Mouse (Mus musculus): ENCODE measurements at regions not wholly inside any gene's neighbourhood (a gene's known extent, or its start where the extent isn't known, plus 50 kb on each side); places are given as distances from the start of the nearest gene placed in this dataset.
A peak's percentile ranks its signal among the peaks of the same experiment; 100 is the strongest.

DNA sequence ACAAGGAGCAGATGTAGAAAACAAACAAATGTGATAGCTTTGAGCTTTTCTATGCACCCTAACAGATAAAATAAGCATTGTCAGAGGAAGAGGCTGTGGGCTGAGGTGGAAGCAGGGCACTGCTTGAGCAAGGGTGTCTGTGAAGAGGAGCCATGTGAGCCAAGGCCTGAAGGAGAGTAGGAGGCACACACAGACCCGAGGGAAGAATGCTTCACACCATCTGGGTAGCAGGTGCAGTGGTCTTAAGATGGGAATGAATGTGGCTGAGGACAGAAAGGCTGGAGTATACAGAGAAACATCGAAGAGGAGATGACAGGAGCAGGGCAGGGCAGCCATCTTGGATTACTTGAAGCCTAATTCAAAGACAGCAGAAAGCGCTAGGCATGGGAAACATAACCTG, 123.5 kb downstream of the Zbtb18 start:
- intact Hi-C loops (cut with DNase I) = no loop called here

DNA sequence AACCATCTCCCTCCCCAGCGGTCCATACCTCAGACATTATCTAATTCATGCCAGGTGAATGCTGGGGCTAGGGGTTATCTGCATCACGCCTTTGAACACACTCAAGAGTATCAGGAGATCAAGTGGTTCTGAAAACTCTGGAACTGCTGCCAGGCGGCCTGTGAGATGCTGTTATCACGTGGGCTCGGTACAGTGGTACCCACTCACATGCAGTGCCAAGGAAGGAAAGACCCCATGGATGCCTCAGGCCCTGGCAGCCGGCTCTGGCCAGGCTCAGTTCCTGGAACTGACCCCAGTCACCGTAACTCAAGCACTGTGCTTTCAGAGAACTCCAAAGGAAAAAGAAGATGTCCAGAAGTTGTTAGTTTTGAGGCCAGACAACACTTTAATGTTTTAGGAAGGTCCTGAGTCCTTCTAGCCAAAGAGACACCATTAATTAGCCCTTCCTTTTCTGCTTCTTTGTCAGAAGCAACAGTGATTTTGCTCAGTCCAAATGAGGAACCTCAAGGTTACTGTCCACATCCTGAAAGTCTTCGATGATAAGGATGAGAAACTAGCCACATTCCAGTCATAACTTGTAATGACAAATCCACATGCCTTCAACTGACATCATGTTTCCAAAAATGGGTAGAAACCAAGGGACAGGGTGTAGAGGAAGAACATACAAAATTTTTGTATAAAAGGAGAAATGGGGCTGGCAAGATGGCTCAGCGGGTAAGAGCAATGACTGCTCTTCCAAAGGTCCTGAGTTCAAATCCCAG, 126.1 kb downstream of the Zbtb18 start:
- intact Hi-C loops (cut with DNase I) = no loop called here
- no peak for DNase-seq

More for the DNA sequence above, 123.5 kb downstream of the Zbtb18 start:
- DNase-seq = no peak

DNA sequence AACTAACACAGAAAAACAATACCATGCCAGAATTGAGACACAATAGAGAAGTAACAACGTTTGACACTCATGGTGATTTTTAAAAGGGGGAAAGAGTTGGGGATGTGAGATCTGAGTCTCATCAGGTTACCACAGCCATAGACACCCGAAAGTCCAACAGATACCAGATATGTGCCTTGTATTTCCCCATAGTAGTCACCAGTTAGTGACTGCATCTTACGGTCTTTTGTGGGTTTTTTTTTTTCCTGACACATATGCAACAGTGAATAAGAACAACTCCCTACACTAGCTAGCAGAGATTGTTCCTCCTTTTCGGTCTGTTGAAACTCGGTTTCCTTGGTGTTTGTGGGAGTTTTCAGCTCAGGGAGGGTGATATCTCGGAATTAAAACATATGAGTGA, 127.4 kb downstream of the Zbtb18 start:
- intact Hi-C loops (cut with DNase I) = no loop called here
- DNase-seq = no peak

DNA sequence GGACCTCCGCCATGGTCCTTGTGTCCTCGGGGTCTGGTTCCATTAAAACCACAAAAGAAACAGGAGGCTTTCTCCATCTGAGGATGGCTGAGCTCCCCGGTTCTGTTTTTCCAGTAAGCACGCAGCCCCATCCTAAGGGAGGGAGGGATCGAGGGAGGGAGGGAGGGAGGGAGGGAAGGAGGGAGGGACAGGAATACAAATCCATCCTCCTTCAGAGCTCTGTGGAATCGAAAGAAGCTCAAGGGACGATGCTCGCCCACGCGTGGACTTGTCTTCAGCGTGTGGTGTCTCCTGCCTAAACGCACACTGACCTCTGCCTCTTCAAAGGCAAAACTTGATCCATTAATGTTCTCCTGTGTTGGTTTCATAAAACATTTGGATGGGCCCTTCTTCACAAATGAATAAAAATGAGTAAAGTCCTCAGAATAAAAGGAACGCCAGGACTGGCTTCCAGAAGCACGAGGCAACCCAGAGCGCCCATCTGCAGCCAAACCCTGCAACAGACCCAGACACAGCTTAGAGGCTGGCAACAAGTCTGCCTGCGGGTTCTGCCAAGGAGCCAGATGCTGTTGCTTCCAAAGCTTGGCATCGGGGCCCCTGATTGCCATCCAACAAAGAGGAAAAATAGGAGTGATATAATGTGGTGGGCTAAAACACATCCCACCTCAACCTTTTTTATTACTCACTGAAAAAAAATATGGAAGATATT, 131.0 kb downstream of the Zbtb18 start:
- peak in 1 of 2 experiments; percentile 16 for DNase-seq
- intact Hi-C loops (cut with DNase I) = no loop called here

DNA sequence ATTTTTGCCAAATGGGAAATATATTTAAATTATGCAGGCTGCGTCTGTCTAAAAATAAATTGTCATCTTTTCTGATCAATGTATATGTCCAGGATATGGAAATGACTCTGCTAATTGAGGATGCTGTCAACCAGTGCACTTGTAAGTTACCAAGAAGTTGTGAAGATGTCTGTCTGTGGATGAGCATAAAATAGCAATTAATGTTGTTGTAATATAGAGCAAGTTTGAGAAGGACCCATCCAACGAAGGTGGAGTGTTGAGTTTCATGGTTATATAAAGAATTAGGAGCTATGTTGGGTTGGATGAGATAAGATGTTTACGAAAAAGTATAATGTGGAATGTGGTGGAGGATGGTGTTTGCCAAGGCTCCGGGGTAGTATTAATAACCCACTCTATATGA, 131.6 kb downstream of the Zbtb18 start:
- intact Hi-C loops (cut with DNase I) = no loop called here

DNA sequence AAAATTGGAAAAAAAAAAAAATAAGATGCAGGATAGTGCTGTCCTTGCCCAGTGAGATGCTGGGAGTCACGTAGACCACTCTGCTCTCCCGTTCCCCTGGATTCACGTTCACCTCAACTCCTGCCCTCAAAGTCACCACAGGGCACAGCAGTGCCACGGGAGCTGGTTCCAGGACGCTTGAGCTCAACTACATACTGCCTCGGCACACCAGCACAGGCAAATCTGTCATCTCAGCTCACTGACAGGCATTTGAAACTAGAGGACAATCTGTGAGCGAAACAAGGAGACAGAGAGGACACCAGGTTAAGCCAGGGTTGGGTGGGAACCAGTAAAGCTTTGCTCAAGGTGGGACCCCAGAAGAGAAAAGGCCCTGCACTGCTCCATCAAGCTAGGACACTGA, 132.2 kb downstream of the Zbtb18 start:
- no peak for DNase-seq
- intact Hi-C loops (cut with DNase I) = no loop called here

More for the DNA sequence above, 131.6 kb downstream of the Zbtb18 start:
- DNase-seq = no peak

DNA sequence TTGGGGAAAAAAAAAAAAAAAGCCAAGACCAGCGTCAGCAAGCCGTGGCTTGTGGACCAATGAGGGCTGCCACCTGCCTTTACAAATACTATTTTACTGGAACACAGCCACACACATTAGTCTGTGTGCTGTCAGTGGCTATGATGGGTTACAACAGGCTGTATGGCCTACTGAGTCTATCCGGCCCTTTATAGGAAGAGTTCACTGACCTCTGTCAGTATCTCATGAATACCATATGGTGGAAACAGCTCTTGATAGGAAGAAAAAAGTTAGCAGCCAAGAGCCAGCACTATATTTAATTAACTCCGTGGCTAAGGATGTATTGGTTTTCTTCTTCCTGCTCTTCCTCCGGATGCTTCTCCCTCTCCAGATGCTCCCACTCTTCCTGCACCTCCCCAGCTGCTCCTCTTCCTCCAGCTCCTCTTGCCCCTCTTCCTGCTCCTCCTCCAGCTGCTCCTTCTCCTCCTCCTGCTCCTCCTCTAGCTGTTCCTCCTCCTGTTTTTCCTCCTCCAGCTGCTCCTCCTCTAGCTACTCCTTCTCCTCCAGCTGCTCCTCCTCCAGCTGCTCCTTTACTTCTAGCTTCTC, 142.2 kb downstream of the Zbtb18 start:
- intact Hi-C loops (cut with DNase I) = no loop called here
- DNase-seq = no peak

DNA sequence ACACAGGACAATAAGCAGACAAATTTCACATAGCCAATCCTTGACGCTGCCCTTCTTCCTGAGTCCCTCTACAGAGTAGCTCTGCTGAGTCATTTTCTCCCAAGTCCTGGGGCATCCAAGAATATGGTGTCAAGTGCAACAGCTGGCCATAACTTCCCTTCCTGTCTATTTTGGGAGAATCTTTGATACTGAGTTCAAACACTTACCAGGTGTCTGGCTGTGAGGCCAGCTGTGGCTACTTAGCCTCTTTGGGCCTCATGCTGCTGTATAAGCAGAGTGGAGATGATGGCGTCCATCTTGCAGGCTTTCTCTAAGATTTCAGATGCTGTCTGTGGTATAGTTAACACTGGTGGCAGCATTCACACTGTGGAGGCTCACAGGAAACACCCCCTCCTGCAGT, 143.2 kb downstream of the Zbtb18 start:
- no peak for DNase-seq
- intact Hi-C loops (cut with DNase I) = no loop called here

DNA sequence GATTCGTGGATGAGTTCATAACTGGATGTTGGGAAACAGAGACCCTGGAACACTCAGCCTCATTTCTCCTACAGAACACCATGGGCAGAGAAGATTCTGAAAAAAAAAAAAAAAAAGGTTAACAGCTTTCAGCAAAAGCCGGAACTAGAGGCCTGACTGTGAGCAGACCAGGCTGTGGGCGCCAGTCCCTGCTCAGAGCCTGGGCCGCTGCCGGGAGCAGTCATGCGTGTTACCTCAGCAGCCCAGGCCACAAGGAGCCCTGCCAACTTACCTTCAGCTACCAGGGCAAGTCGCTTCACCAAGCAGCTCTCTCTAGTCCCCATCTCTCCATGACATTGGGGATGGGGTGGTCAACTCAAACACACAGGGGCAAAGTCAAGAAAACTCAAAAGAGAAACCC, 140.6 kb upstream of the 1700016C15Rik start:
- DNase-seq = no peak
- intact Hi-C loops (cut with DNase I) = no loop called here

DNA sequence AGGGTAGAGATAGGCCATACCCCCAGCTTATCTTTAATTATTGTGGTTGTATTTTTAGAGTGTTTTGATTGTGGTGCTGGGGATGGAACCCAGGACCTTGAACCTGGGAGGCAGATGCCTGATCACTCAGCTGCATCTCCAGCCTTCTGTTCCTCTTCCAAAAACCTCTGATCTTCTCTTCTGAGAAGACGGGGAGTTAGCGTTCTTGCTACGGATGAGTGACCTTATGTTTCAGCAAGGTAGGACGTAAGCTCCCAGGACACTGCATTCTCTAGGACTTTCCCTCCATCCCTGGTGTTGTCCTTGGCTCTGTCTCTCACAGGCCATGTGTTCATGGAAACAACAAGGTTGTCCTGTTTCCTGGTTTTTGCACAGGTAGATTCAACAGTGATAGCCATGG, 140.0 kb upstream of the 1700016C15Rik start:
- intact Hi-C loops (cut with DNase I) = no loop called here
- no peak for DNase-seq

DNA sequence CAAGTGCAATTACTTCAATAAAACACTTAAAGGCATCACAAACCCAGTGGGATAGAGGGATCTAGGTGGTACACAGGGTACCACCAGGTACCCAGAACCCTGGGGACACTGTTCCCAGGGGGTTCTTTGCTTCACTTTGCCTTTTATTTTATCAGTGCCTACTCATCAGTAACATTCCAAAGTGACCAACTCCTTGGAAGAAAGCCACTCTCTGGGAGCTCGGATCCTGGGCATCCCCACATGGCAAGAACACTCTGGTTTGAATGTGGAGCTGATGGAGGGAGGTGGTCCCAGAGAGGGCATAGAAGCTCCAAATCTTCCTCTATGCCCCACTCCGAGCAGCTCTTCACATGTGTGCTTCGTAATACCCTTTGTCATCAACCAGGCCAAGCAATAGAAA, 137.9 kb upstream of the 1700016C15Rik start:
- intact Hi-C loops (cut with DNase I) = no loop called here
- DNase-seq = no peak

DNA sequence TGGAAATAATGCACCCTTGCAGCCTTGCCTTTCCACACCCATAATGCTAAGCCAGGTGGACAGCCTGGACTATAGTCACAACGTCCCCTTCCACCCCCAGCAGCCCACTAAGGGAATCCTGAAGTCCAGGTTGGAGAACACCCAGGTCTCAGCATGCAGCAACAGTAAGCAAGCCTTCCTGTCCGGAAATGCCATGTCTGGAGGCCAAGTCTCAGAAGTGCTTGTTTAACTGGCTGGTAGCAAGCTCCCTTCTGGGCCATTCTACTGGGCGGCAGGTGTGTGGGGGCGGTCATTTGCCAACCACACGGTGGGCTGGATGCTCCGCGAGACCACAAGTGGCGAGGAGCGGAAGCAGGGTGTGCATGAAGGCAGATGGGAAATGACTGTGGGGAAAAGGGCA, 137.3 kb upstream of the 1700016C15Rik start:
- intact Hi-C loops (cut with DNase I) = no loop called here
- no peak for DNase-seq

DNA sequence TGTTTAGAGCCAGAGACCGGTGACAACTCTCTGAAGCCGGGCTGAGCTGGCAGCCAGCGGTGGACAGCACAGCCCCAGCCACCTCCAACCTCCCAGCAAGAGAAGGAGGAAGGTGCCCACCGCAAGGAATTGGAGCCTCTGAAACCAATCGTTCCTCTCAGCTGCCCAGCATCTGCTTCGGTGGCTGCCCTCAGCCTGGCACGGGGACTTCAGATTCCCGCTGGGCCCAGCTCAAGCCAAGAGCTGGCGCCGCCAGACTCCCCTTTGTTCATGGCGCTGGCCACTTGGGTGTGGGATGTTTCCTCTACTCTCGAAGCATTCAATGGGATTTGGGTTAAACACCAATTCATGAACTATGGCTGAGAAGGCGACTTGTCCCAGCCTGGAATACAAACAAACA, 135.3 kb upstream of the 1700016C15Rik start:
- intact Hi-C loops (cut with DNase I) = no loop called here
- no peak for DNase-seq

DNA sequence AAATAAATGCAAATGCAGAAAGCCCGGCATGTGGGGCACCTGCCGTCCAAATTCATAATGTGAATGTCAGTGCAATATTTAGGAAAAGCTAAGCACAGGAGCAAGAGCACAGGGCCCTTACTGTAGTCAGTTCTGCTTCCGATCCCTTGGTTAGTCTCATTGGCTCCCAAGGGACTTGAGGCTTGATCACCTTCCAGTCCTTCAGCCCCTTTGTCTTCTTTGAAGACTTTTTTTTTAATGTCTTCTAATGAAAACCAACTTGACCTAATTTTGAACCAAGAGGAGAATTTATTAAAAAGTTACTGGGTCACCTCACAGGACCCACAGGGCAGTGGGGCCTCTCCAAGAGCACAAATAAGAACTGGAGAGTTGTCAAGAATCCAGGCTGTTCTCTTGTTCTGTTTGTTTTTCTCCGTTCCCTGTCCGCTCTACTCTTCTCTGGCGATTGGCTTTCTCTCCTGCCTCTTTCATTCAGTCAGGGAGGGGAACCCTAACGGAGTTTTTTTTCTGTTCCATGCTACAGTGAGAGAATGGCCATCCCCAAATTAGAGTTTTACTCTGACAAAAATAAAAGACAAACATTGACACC, 134.2 kb upstream of the 1700016C15Rik start:
- intact Hi-C loops (cut with DNase I) = no loop called here
- no peak for DNase-seq

DNA sequence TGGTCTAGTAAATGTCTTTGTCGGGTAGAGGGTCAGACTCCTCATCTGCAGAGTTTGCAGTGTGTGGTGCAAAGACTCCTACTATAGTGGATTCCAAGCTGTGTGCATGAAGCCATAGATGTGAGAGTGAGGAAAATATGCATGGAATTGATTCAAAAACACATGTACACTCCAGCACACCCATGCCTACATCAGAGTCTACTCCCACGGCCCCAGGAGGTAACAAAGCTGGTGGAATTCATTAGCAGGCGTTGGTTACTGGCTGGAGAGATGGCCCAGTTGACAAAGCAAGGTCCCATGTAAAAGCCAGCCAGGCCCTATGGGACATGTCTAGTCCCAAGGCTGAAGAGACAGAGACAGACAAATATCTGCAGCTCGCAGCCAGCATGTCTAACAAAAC, 132.6 kb upstream of the 1700016C15Rik start:
- intact Hi-C loops (cut with DNase I) = no loop called here
- no peak for DNase-seq

DNA sequence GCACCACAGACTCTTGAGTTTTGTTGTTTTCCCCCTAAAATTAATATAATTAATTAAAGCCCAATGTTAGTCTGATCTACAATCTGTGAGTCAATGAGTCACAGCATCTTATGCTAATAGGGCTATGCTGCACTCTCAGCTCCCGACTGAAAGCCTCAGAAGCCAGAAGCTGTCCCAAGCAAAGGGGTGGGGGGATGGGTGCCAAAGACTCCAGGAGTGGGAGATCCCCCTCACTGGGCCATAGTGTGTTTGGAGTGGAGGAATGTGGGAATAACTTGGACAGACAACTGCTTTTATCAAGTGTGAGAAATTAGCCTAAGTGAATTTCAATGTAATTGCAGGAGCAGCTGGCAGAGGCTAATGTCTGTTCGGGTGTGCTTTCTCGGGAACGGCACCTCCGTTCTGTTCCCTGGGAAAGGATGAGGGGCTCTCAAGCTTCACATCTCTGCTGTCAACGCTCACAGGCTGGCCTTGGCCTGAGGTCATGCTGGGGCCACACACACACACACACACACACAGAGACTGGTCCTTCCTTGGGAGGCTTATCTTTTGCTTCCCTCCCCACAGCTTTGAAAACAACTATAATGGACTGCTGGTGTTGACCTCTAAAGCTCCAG, 124.2 kb upstream of the 1700016C15Rik start:
- intact Hi-C loops (cut with DNase I) = no loop called here
- DNase-seq = no peak

DNA sequence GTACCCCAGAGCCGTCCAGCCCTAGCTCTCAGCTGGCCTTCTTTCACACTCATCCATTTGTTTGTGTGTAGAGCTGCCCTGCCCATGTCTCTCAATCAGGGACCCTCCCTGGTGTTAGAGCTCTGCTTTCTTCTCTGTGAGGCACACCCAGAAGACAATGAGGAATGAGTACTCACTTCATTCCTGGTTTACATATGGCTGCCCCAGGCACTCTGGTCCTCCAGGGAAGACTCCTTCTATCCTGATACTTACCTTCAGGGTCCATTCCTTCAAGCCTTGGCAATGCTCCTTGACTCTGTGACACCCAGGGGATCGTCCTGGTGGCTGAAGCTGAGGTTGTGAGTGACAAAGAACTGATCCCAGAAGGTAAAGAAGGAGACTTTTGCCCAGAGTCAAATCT, 122.0 kb upstream of the 1700016C15Rik start:
- no peak for DNase-seq
- intact Hi-C loops (cut with DNase I) = no loop called here

DNA sequence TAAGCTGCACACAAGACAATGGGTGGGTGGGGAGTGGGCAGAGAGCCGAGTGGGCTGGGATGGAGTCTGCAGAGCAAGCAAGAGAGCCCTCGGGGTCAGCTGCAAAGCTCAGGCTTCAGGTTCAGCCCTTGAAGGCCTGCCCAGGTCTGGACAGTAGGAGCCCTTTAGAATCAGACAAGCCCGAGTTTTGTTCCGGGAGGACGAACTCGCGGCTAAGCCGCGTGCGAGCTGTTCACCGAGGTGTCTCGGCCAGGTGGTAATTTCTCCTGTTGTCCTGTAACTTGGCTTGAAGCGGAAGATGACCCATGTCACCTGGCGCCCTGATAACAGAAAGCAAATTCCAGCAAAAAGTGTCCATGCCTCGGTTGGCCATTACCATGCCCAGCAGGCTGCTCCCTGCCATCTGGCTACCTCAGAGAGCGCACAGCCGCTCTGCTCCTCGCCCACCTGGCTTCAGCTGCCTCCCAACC, 121.0 kb upstream of the 1700016C15Rik start:
- intact Hi-C loops (cut with DNase I) = no loop called here
- no peak for DNase-seq

DNA sequence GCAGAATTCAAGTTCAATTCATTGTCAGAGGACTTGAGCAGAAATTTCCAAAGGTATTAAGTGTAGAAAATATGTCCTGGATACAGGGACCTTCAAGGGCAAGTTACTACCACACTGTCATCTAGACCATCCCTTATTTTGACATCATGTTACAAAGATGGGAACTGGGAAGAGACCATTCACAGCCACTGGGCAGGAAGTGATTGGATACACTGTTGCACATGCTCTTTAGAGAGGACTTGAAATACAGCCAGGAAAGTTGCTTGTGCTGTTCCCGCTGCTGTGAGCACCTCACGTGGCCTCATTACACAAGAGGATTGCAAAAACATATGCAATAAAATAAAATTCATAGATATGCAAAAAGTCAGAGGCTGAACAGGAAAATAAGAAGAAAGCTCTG, 120.4 kb upstream of the 1700016C15Rik start:
- DNase-seq = no peak
- intact Hi-C loops (cut with DNase I) = no loop called here

DNA sequence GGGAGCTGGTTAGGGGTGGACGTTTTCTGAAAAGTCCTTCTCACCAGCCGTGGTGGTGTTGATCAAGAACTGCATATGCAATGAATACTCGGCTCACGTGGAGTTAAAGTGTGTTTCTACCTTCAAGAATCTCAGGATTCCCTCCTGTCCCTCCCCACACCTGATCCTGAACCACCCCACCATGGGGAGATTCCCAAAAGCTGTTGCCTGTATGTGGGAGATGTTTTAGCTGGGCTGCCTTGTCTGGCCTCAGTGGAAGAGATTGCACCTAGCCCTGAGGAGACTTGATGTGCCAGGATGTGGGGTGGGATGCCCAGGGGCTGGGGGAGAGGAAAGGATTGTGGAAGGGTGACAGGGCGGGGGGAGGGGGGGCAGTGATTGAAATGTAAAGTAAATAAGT, 119.9 kb upstream of the 1700016C15Rik start:
- intact Hi-C loops (cut with DNase I) = no loop called here
- no peak for DNase-seq

DNA sequence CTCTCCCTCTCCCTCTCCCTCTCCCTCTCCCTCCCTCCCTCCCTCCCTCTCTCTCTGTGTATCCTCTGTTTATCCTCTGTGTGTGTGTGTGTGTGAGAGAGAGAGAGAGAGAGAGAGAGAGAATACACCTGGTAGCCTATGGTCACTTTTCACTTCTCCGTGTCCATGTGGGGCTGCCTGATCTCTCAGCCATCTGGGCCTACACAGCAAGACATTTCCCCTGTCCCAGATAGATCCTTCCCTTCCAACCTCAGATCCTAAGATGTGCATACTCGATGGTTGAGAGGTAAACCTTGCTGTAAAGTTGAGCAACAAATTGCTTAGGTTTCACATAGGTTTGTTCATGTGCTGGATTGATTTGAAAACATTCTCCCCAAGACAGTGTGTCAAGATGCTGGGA, 119.5 kb upstream of the 1700016C15Rik start:
- no peak for DNase-seq
- intact Hi-C loops (cut with DNase I) = no loop called here
